Mouse (Mus musculus) ES-Bruce4 (cell line): ENCODE measurements around the gene Pld1. TPM values are rescaled to one million over a fixed set of nuclear protein-coding genes. Genes with fewer than 3 reads are reported as not detected.

Experiments used
- H3K27ac ChIP-seq: 2 replicates; pipeline ENCODE4 v1.5.1; 2012; ENCODE audit warnings: low read length, inconsistent platforms; ENCODE audit not compliant: insufficient read depth
- H3K27me3 ChIP-seq: 2 replicates; pipeline ENCODE4 v1.6.1; 2012; ENCODE audit warnings: mild to moderate bottlenecking, low read length, inconsistent platforms; ENCODE audit not compliant: control insufficient read depth, poor library complexity, insufficient read depth, severe bottlenecking
- H3K36me3 ChIP-seq: 2 replicates; pipeline ENCODE4 v1.6.1; 2012; ENCODE audit warnings: inconsistent platforms, mild to moderate bottlenecking, low read length, moderate library complexity; ENCODE audit not compliant: control insufficient read depth, poor library complexity, insufficient read depth, severe bottlenecking
- H3K4me1 ChIP-seq: one replicate; pipeline ENCODE4 v1.8.1; 2011; ENCODE audit warnings: low read length; ENCODE audit not compliant: control insufficient read depth, insufficient read depth
- H3K4me3 ChIP-seq: 2 replicates; pipeline ENCODE4 v1.5.1; 2011; ENCODE audit warnings: low read depth, mild to moderate bottlenecking, low read length
- H3K9ac ChIP-seq: 2 replicates; pipeline ENCODE4 v1.6.1; 2012; ENCODE audit warnings: low read depth, mild to moderate bottlenecking, inconsistent platforms; ENCODE audit not compliant: poor library complexity, severe bottlenecking
- H3K9me3 ChIP-seq: replicated peaks from 2 replicates; pipeline ENCODE4 v1.6.1; 2012; ENCODE audit warnings: mild to moderate bottlenecking, low read length, inconsistent platforms; ENCODE audit not compliant: control insufficient read depth, poor library complexity, insufficient read depth, severe bottlenecking
- CTCF ChIP-seq: IDR thresholded peaks from one replicate; pipeline ENCODE4 v1.8.1; 2011; ENCODE audit warnings: low read depth, low read length
- EP300 ChIP-seq: IDR thresholded peaks from 2 replicates; pipeline ENCODE4 v1.6.1; 2011; ENCODE audit warnings: low read depth, low read length; ENCODE audit not compliant: insufficient read depth
- POLR2A ChIP-seq: IDR thresholded peaks from one replicate; pipeline ENCODE4 v1.8.1; 2011; ENCODE audit warnings: low read length; ENCODE audit not compliant: insufficient read depth
- polyA plus RNA-seq: library from polyadenylated mRNA; stranded (reverse); fragments of >200 nt; gene quantifications from 2 replicates; pipeline ENCODE4 v1.2.4, GENCODE M21; 2011; ENCODE audit warnings: low read depth; ENCODE audit not compliant: missing spikeins, insufficient read depth, insufficient read length

Gene Pld1
- polyA plus RNA-seq, 1 experiment, result 5.8 TPM

DNA sequence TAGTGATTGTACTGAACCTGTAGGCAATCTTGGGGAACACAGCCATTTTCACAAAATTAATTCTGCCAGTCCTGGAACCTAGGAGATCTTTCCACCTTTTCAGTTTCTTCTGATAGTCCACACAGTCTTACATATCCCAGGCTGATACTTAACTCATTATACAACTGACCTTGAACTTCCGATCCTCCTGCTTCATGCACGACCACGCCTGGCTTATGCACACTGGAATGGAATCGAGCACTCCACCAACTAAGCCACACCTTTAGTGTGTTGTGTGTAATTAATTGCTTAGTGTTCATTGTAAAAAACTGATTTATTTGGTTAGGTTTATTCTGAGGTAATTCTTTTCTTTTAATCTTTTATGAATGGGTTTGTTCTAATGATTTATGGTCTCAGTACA is 122.2 kb downstream of the Pld1 start:
- TF ChIP-seq POLR2A, result no peak
- TF ChIP-seq CTCF, result no peak
- no peak for TF ChIP-seq EP300
- Histone ChIP-seq H3K27ac (no peak overlapping the region), H3K4me3 (no peak overlapping the region), H3K4me1 (no peaks in the 10 kb centered on the region), H3K9me3 (peaks cover 11% of the 10 kb centered on the region; the same call in 1 of the 2 replicates), H3K27me3 (no peaks in the 10 kb centered on the region), H3K36me3 (no peaks in the 10 kb centered on the region), H3K9ac (no peak overlapping the region)

DNA sequence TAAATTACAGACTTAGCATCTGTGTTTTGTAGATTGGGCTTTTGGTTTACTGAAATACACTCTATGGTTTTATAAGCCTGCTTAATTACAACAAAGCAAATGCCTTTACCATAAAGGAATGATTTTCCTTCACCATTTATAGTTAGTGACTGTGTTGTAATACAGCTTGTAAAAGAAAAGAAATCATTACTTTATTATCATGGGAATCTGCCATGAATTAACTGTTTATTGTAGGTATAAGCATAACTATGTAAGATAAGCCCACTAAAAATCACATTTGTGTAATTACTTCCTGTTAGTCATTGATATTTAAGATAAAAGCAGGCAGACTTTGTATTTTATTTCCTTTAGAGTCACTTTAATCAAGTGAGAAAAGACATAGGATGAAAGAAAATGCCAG is 122.7 kb downstream of the Pld1 start:
- no peak overlapping the region for H3K4me3 ChIP-seq
- no peak overlapping the region for H3K27ac ChIP-seq
- H3K27me3 ChIP-seq, result no peaks in the 10 kb centered on the region
- no peaks in the 10 kb centered on the region for H3K36me3 ChIP-seq
- no peak overlapping the region for H3K9ac ChIP-seq
- H3K4me1 ChIP-seq, result no peaks in the 10 kb centered on the region
- TF ChIP-seq CTCF, result no peak
- TF ChIP-seq EP300, result no peak
- no peak for TF ChIP-seq POLR2A
- H3K9me3 ChIP-seq, result peaks cover 11% of the 10 kb centered on the region; the same call in 1 of the 2 replicates

GRCm38 (mm10) chr3:28079211-28079610 is 140.7 kb downstream of the Pld1 start:
- Histone ChIP-seq H3K9ac (no peak overlapping the region), H3K9me3 (no peaks in the 10 kb centered on the region), H3K4me1 (no peaks in the 10 kb centered on the region), H3K27me3 (no peaks in the 10 kb centered on the region), H3K36me3 (no peaks in the 10 kb centered on the region), H3K4me3 (no peak overlapping the region), H3K27ac (no peak overlapping the region)
- TF ChIP-seq CTCF (no peak), POLR2A (no peak)

DNA sequence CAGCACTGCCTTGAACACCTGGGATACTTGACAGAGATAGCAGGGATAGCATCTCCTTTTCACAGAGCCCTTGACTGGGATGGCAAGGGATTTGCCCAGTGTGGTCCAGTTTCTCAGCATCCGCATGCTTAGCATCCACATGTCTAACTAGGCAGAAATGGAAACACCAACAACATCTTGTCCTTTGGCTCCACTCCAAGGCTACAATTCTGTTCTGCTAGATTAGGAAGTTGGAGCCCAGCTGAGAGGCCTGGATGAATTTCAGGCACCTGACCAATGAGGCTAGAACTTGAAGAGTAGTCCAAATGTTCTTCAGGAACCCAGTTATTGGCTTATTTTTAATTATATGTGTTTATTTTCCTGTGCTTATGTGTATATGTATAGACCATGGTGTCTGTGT is 141.6 kb downstream of the Pld1 start:
- no peaks in the 10 kb centered on the region for H3K4me1 ChIP-seq
- no peaks in the 10 kb centered on the region for H3K36me3 ChIP-seq
- H3K9ac ChIP-seq, result no peak overlapping the region
- no peaks in the 10 kb centered on the region for H3K9me3 ChIP-seq
- TF ChIP-seq POLR2A (no peak), CTCF (no peak), EP300 (no peak)
- no peak overlapping the region for H3K4me3 ChIP-seq
- no peak overlapping the region for H3K27ac ChIP-seq
- no peaks in the 10 kb centered on the region for H3K27me3 ChIP-seq

DNA sequence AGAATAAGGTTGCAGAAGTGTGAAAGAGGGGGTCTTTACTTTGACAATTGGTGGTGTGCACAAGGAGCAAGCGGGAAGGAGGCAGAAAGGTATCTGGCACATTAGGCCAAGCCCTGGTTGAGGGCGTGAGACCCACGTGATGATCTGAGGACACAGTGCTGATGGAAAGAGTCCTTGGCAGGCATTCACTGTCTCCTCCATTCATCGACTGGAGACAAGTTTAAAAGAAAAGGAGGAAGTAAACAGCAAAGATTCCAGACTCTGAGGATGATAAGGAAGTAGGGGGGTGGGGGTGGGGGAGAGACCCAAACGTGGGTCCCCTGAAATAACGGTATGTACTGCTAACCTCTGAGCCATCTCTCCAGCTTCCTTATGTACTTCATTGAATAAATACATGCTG is 142.5 kb downstream of the Pld1 start:
- no peak overlapping the region for H3K27ac ChIP-seq
- H3K36me3 ChIP-seq, result no peaks in the 10 kb centered on the region
- no peaks in the 10 kb centered on the region for H3K4me1 ChIP-seq
- no peaks in the 10 kb centered on the region for H3K9me3 ChIP-seq
- H3K27me3 ChIP-seq, result no peaks in the 10 kb centered on the region
- H3K4me3 ChIP-seq, result no peak overlapping the region
- TF ChIP-seq POLR2A (no peak), CTCF (no peak), EP300 (no peak)
- H3K9ac ChIP-seq, result no peak overlapping the region

- Histone ChIP-seq H3K27ac (no peak overlapping the region), H3K27me3 (no peaks in the 10 kb centered on the region), H3K9ac (no peak overlapping the region)
Observed at GRCm38 (mm10) chr3:28083218-28083617, 144.7 kb downstream of the Pld1 start.

More at GRCm38 (mm10) chr3:28083218-28083617, 144.7 kb downstream of the Pld1 start:
- H3K36me3 ChIP-seq, result no peaks in the 10 kb centered on the region
- H3K9me3 ChIP-seq, result no peaks in the 10 kb centered on the region
- H3K4me1 ChIP-seq, result no peaks in the 10 kb centered on the region
- TF ChIP-seq POLR2A, result no peak
- no peak for TF ChIP-seq CTCF
- TF ChIP-seq EP300, result no peak
- no peak overlapping the region for H3K4me3 ChIP-seq
